Mouse (Mus musculus) kidney, embryonic 15.5 days (tissue): ENCODE measurements at regions not wholly inside any gene's neighbourhood (a gene's known extent, or its start where the extent isn't known, plus 50 kb on each side); places are given as distances from the start of the nearest gene placed in this dataset.

Source experiments
- ATAC-seq: fragments of 200-750 bp; cut with Nextera tagmentation; replicated peaks from 2 replicates; pipeline ENCODE4 v1.8.0; 2017; ENCODE audit warnings: moderate TSS enrichment; ENCODE audit not compliant: low FRiP score
- H3K27ac ChIP-seq: fragments of 300-500 bp; sonication (generic); 2 replicates; pipeline ENCODE4 v1.5.1; 2015; ENCODE audit warnings: mild to moderate bottlenecking, inconsistent platforms
- H3K27me3 ChIP-seq: fragments of 300-500 bp; sonication (generic); 2 replicates; pipeline ENCODE4 v1.6.1; 2015; ENCODE audit warnings: inconsistent platforms
- H3K36me3 ChIP-seq: fragments of 300-500 bp; sonication (generic); 2 replicates; pipeline ENCODE4 v1.6.1; 2015; ENCODE audit warnings: inconsistent platforms
- H3K4me1 ChIP-seq: fragments of 300-500 bp; sonication (generic); 2 replicates; pipeline ENCODE4 v1.6.1; 2015; ENCODE audit warnings: inconsistent platforms
- H3K4me2 ChIP-seq: fragments of 300-500 bp; sonication (generic); 2 replicates; pipeline ENCODE4 v1.6.1; 2015; ENCODE audit warnings: moderate library complexity, mild to moderate bottlenecking, inconsistent platforms
- H3K4me3 ChIP-seq: fragments of 300-500 bp; sonication (generic); replicated peaks from 2 replicates; pipeline ENCODE4 v1.5.1; 2015; ENCODE audit warnings: mild to moderate bottlenecking, inconsistent platforms
- H3K9ac ChIP-seq: fragments of 300-500 bp; sonication (generic); 2 replicates; pipeline ENCODE4 v1.6.1; 2015; ENCODE audit warnings: mild to moderate bottlenecking, inconsistent platforms
- H3K9me3 ChIP-seq: fragments of 300-500 bp; sonication (generic); replicated peaks from 2 replicates; pipeline ENCODE4 v1.6.1; 2016; ENCODE audit warnings: inconsistent platforms
- WGBS: fragments of 180-500 bp; shearing (Covaris S2); methylation state at CpG from one replicate; pipeline ENCODE4 v1.1.7; 2015; ENCODE audit warnings: mixed read lengths; 5-methylcytosine and 5-hydroxymethylcytosine counted together

DNA sequence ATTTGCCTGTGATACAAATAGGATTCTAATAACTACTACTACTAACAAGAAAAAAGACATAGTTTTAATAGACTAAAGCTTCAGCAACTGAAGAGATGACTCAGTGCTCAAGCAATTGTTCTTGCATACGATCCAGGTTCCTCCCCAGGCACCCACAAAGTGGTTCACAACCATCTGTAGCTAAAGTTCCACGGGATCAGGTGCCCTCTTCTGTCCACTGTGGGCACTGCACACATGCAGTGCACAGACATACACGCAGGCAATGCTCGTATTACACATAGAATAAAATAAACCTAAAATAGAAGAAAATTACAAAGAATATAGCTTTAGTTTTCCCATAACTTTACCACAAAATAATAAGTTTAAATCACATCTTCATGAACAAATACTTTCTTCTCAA is 94.7 kb upstream of the Tram1l1 start:
- Histone ChIP-seq H3K9ac (no peak overlapping the region), H3K27me3 (no peaks in the 10 kb centered on the region), H3K4me1 (no peaks in the 10 kb centered on the region), H3K4me3 (no peak overlapping the region), H3K4me2 (no peak overlapping the region), H3K9me3 (no peaks in the 10 kb centered on the region), H3K27ac (no peak overlapping the region), H3K36me3 (no peaks in the 10 kb centered on the region)
- WGBS: 79% methylated on average over 4 of the region's 4 CpGs
- no peak for ATAC-seq

DNA sequence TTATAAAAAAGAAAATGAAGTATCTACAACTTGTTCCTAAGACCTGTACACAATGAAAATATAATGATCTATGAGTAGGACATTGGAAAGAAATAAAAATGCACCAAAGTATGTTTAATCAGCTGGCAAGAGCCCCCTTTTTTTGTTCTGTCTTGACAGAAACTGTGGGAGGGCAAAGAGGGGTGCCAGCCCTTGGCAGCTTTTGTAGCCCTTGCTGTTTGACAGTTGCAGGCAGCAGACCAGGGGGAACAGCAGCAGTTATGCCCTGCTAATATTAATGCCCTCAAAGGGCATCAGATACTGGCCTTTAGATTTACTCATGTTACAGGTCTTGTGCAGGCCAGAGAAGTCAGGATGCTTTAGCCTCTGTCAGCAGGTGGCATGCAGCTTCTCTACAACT is 93.0 kb upstream of the Tram1l1 start:
- Histone ChIP-seq H3K9me3 (no peaks in the 10 kb centered on the region), H3K36me3 (no peaks in the 10 kb centered on the region), H3K27ac (no peak overlapping the region), H3K4me2 (no peak overlapping the region), H3K9ac (no peak overlapping the region), H3K4me3 (no peak overlapping the region), H3K4me1 (no peaks in the 10 kb centered on the region), H3K27me3 (no peaks in the 10 kb centered on the region)
- no peak for ATAC-seq

GRCm38 (mm10) chr3:124240936-124241733 is 79.5 kb upstream of the Tram1l1 start:
- Histone ChIP-seq H3K4me1 (no peaks in the 10 kb centered on the region), H3K9me3 (no peaks in the 10 kb centered on the region), H3K27me3 (no peaks in the 10 kb centered on the region), H3K36me3 (no peaks in the 10 kb centered on the region), H3K9ac (no peak overlapping the region), H3K27ac (no peak overlapping the region), H3K4me3 (no peak overlapping the region), H3K4me2 (no peak overlapping the region)
- 79% methylated on average over 5 of the region's 5 CpGs for whole genome bisulfite sequencing
- ATAC-seq: no peak

DNA sequence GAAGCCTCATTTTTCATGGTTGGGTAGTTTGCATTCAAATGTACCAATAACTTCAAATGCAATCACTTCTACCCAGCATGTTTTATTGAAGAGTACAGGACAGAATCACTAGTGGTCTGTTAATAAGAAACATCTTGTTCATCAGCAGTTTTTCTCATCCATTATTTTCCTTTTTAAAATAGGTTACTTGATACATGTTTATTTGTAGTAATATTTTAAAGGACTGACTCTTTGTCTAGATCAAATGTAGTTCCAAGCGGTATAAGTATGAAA is 79.0 kb upstream of the Tram1l1 start:
- H3K27me3 ChIP-seq: no peaks in the 10 kb centered on the region
- no peak for ATAC-seq
- H3K27ac ChIP-seq: no peak overlapping the region
- no peaks in the 10 kb centered on the region for H3K9me3 ChIP-seq
- 97% methylated on average over 1 of the region's 1 CpGs for WGBS
- no peak overlapping the region for H3K4me2 ChIP-seq
- H3K36me3 ChIP-seq: no peaks in the 10 kb centered on the region
- H3K4me3 ChIP-seq: no peak overlapping the region
- H3K9ac ChIP-seq: no peak overlapping the region
- H3K4me1 ChIP-seq: no peaks in the 10 kb centered on the region

DNA sequence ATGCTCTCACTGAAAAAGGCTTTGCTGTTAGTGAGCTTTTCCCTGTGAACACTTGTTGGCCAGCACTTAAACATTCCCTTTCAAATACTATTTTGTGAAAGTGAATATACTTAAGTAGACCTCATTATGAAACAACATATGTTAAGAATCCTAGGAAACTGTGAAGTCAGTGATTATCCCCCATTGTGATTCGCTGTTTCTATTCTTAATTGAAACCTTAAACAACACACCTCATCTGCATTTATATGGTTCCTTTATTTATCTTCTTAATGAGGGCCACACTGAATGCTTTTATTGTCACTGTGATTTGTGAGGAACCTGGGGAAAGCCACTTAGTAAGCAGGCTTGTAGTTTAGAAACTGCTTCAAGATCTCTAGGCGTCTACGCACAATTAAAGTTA is 58.5 kb upstream of the Tram1l1 start:
- ATAC-seq: no peak

GRCm38 (mm10) chr3:124266821-124267220 is 53.8 kb upstream of the Tram1l1 start:
- Histone ChIP-seq H3K4me1 (no peaks in the 10 kb centered on the region), H3K27ac (no peak overlapping the region), H3K4me3 (no peak overlapping the region), H3K36me3 (no peaks in the 10 kb centered on the region), H3K9me3 (no peaks in the 10 kb centered on the region), H3K4me2 (no peak overlapping the region), H3K27me3 (no peaks in the 10 kb centered on the region), H3K9ac (no peak overlapping the region)
- ATAC-seq: no peak
- 81% methylated on average over 5 of the region's 5 CpGs for WGBS

More for the DNA sequence above, 58.5 kb upstream of the Tram1l1 start:
- no peak overlapping the region for H3K4me2 ChIP-seq
- WGBS: 37% methylated on average over 3 of the region's 3 CpGs
- no peaks in the 10 kb centered on the region for H3K9me3 ChIP-seq
- H3K9ac ChIP-seq: no peak overlapping the region
- no peaks in the 10 kb centered on the region for H3K27me3 ChIP-seq
- no peaks in the 10 kb centered on the region for H3K4me1 ChIP-seq
- H3K36me3 ChIP-seq: no peaks in the 10 kb centered on the region
- H3K27ac ChIP-seq: no peak overlapping the region
- H3K4me3 ChIP-seq: no peak overlapping the region

DNA sequence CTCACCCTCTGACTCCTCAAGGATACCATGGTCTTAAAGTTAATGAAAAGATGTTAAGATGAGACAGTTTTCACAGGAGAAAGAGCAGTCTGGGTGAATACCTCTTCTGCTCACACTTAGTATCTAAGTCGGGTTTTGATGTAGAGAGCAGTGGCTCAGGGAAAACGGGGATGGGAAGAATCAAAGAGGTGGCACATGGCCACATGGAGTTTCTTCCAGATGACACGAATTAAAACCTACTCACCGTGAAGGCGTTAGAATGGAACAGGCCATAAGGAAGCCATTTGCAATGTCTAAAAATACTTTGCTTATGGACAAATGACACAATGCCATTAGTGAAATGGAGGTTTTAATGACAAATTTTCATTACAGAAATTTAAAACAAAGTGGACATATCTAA is 50.1 kb upstream of the Tram1l1 start:
- Histone ChIP-seq H3K4me3 (no peak overlapping the region), H3K36me3 (no peaks in the 10 kb centered on the region), H3K27me3 (peaks cover 5% of the 10 kb centered on the region; the same call in 1 of the 2 replicates), H3K4me1 (no peaks in the 10 kb centered on the region), H3K9me3 (no peaks in the 10 kb centered on the region), H3K9ac (no peak overlapping the region), H3K27ac (no peak overlapping the region), H3K4me2 (no peak overlapping the region)
- WGBS: 75% methylated on average over 5 of the region's 5 CpGs
- no peak for ATAC-seq
